Mouse (Mus musculus) lung, postnatal 0 days (tissue): Measurements from ENCODE around the gene Tmigd3. TPM values are rescaled to one million over a fixed set of nuclear protein-coding genes. Genes with fewer than 3 reads are reported as not detected.

Experiments used
- ATAC-seq: fragments of 200-750 bp; cut with Nextera tagmentation; 2 replicates; pipeline ENCODE4 v1.8.0; 2017; ENCODE audit warnings: moderate library complexity
- DNase-seq: peaks from one replicate; pipeline ENCODE4 v3.0.0-alpha.2; 2016; ENCODE audit warnings: low spot score
- H3K27ac ChIP-seq: fragments of 300-500 bp; sonication (generic); 2 replicates; pipeline ENCODE4 v1.5.1; 2014; ENCODE audit warnings: antibody characterized with exemption, mild to moderate bottlenecking, low read length, mixed read lengths
- H3K27me3 ChIP-seq: fragments of 300-500 bp; sonication (generic); replicated peaks from 2 replicates; pipeline ENCODE4 v1.6.1; 2014; ENCODE audit warnings: low read length, mixed read lengths; ENCODE audit not compliant: insufficient read depth
- H3K36me3 ChIP-seq: fragments of 300-500 bp; sonication (generic); 2 replicates; pipeline ENCODE4 v1.6.1; 2014; ENCODE audit warnings: low read length, mixed read lengths; ENCODE audit not compliant: insufficient read depth
- H3K4me1 ChIP-seq: fragments of 300-500 bp; sonication (generic); 2 replicates; pipeline ENCODE4 v1.6.1; 2014; ENCODE audit warnings: antibody characterized with exemption, low read depth, low read length, mixed read lengths; ENCODE audit not compliant: insufficient read depth
- H3K4me2 ChIP-seq: fragments of 300-500 bp; sonication (generic); replicated peaks from 2 replicates; pipeline ENCODE4 v1.6.1; 2014; ENCODE audit warnings: low read depth, mild to moderate bottlenecking, low read length, moderate library complexity, mixed read lengths
- H3K4me3 ChIP-seq: fragments of 300-500 bp; sonication (generic); 2 replicates; pipeline ENCODE4 v1.5.1; 2014; ENCODE audit warnings: low read depth, low read length
- H3K9ac ChIP-seq: fragments of 300-500 bp; sonication (generic); replicated peaks from 2 replicates; pipeline ENCODE4 v1.6.1; 2014; ENCODE audit warnings: low read depth, mild to moderate bottlenecking
- H3K9me3 ChIP-seq: fragments of 300-500 bp; sonication (generic); 2 replicates; pipeline ENCODE4 v1.6.1; 2016; ENCODE audit warnings: low read length, mixed read lengths
- CTCF ChIP-seq: IDR thresholded peaks from 2 replicates; pipeline ENCODE4 v1.5.1; 2016; ENCODE audit warnings: antibody characterized with exemption, mild to moderate bottlenecking
- EP300 ChIP-seq: IDR thresholded peaks from 2 replicates; pipeline ENCODE4 v1.6.1; 2016; ENCODE audit warnings: antibody characterized with exemption, mild to moderate bottlenecking, control low read depth
- WGBS: fragments of 180-500 bp; shearing (Covaris S2); extraction: QIAGEN DNeasy Blood & Tissue Kit; methylation state at CpG from one replicate; pipeline ENCODE4 v1.1.7; 2014; 5-methylcytosine and 5-hydroxymethylcytosine counted together
- polyA plus RNA-seq: library from polyadenylated mRNA; unstranded; fragments of >200 nt; fragmentation: Nextera tagmentation; extraction: Ambion mirVana; gene quantifications from 2 replicates; pipeline ENCODE4 v1.2.1, GENCODE M21; 2015

Gene Tmigd3
- polyA plus RNA-seq, 1 experiment from 2014 or later, result 1.5 TPM

- H3K36me3 ChIP-seq, result no peaks in the 10 kb centered on the region
- H3K4me3 ChIP-seq, result no peak overlapping the region
- H3K27ac ChIP-seq, result no peak overlapping the region
- no peaks in the 10 kb centered on the region for H3K4me1 ChIP-seq
- no peak overlapping the region for H3K9ac ChIP-seq
- no peaks in the 10 kb centered on the region for H3K27me3 ChIP-seq
- ATAC-seq (no peak), DNase-seq (no peak)
- no peaks in the 10 kb centered on the region for H3K9me3 ChIP-seq
- H3K4me2 ChIP-seq, result no peak overlapping the region
- 58% methylated on average over 8 of the region's 8 CpGs for WGBS
- TF ChIP-seq CTCF (no peak), EP300 (no peak)
Observed at GRCm38 (mm10) chr3:105853781-105854180, 16.9 kb upstream of the Tmigd3 start.

- Histone ChIP-seq H3K36me3 (no peaks in the 10 kb centered on the region), H3K4me2 (no peak overlapping the region), H3K9ac (no peak overlapping the region), H3K27ac (no peak overlapping the region), H3K27me3 (no peaks in the 10 kb centered on the region), H3K9me3 (no peaks in the 10 kb centered on the region), H3K4me3 (no peak overlapping the region), H3K4me1 (no peaks in the 10 kb centered on the region)
- no peak for ATAC-seq
- TF ChIP-seq EP300 (no peak), CTCF (no peak)
- no peak for DNase-seq
- whole genome bisulfite sequencing, result 76% methylated on average over 4 of the region's 4 CpGs
Observed at GRCm38 (mm10) chr3:105854786-105855185, 15.9 kb upstream of the Tmigd3 start.

DNA sequence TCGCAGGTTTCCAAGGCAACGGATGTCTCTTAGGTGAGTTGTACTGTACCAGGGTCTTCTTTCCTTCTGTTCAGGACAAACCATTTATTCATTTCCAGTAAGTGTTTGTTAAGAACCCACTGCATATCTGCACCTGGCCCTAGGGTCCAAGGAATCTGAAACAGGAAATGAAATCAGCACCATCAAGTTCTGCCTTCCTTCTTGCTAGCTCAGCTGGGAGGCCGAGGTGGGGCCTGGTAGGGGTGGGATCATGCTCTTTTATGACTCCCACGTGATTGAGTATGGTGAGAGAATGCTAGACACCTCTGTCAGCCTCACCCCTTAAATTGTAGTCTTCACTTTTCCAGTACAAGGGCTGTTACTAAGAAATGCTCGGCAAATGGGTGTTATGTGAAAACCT is 13.2 kb upstream of the Tmigd3 start:
- H3K27me3 ChIP-seq, result no peaks in the 10 kb centered on the region
- H3K27ac ChIP-seq, result no peak overlapping the region
- H3K4me1 ChIP-seq, result no peaks in the 10 kb centered on the region
- no peaks in the 10 kb centered on the region for H3K36me3 ChIP-seq
- TF ChIP-seq EP300 (no peak), CTCF (no peak)
- 61% methylated on average over 5 of the region's 5 CpGs for WGBS
- H3K4me2 ChIP-seq, result no peak overlapping the region
- H3K9ac ChIP-seq, result no peak overlapping the region
- DNase-seq, result no peak
- no peak overlapping the region for H3K4me3 ChIP-seq
- no peak for ATAC-seq
- no peaks in the 10 kb centered on the region for H3K9me3 ChIP-seq

GRCm38 (mm10) chr3:105861747-105862366 is 8.8 kb upstream of the Tmigd3 start:
- 28% methylated on average over 7 of the region's 7 CpGs for WGBS
- DNase-seq (peak; percentile 19), ATAC-seq (no peak)
- no peak for TF ChIP-seq EP300
- H3K27me3 ChIP-seq, result no peaks in the 10 kb centered on the region
- no peak overlapping the region for H3K4me2 ChIP-seq
- no peaks in the 10 kb centered on the region for H3K36me3 ChIP-seq
- H3K4me3 ChIP-seq, result no peak overlapping the region
- no peaks in the 10 kb centered on the region for H3K9me3 ChIP-seq
- no peak overlapping the region for H3K9ac ChIP-seq
- H3K27ac ChIP-seq, result no peak overlapping the region
- H3K4me1 ChIP-seq, result no peaks in the 10 kb centered on the region

DNA sequence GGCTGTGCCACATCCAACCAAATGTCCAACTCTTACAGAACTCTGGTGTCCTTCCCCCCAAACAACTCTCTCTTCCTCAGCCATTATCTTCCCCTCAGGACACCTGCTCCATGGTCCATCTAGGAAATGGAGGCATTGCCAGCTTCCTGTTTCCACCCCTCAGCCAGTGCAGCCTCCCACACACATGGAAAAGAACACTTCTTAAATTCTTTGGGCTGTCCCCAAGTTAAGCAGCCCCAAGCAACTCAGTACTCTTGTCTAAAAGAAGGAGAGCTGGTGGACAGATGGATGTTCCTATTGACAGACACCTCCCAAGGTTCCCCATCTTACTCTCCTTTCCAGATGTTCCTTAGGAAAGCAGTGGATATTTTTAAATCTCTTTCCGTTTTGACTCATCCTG is 6.6 kb upstream of the Tmigd3 start:
- H3K9ac ChIP-seq, result no peak overlapping the region
- ATAC-seq, result no peak

GRCm38 (mm10) chr3:105865122-105865521 is 5.6 kb upstream of the Tmigd3 start:
- 51% methylated on average over 9 of the region's 9 CpGs for WGBS
- TF ChIP-seq CTCF, result no peak
- no peak overlapping the region for H3K4me3 ChIP-seq

More for the DNA sequence above, 6.6 kb upstream of the Tmigd3 start:
- no peak for DNase-seq
- WGBS, result 44% methylated on average over 1 of the region's 1 CpGs
- TF ChIP-seq CTCF, result no peak
- TF ChIP-seq EP300, result no peak
- Histone ChIP-seq H3K27ac (no peak overlapping the region), H3K4me3 (no peak overlapping the region), H3K9me3 (no peaks in the 10 kb centered on the region), H3K36me3 (no peaks in the 10 kb centered on the region), H3K27me3 (no peaks in the 10 kb centered on the region), H3K4me1 (no peaks in the 10 kb centered on the region), H3K4me2 (no peak overlapping the region)

DNA sequence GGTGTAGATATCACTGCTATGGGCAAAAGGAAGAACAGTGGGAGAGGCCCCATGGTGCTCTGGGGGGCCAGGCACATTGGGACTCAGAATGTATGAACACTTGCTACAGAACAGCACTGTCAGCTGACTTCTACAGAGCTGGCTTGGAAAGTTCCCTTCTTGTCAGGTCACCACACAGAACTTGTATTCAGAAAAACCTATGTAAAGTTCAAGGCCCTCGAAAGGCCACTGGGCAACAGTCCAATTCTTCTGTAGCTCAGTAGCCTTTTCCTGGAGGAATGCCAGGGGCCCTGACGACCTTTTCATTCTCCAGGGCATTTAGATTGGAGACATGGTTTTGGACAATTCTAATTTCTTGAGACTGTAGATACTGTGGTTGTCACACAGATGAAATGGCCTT is 2.6 kb upstream of the Tmigd3 start:
- Histone ChIP-seq H3K4me1 (peaks cover 7% of the 10 kb centered on the region; the same call in 1 of the 2 replicates), H3K27me3 (no peaks in the 10 kb centered on the region), H3K36me3 (no peaks in the 10 kb centered on the region), H3K9ac (no peak overlapping the region), H3K27ac (no peak overlapping the region), H3K9me3 (no peaks in the 10 kb centered on the region), H3K4me3 (no peak overlapping the region), H3K4me2 (no peak overlapping the region)
- DNase-seq, result no peak
- no peak for TF ChIP-seq CTCF
- 8% methylated on average over 2 of the region's 2 CpGs for WGBS
- ATAC-seq, result no peak

More at GRCm38 (mm10) chr3:105865122-105865521, 5.6 kb upstream of the Tmigd3 start:
- Histone ChIP-seq H3K9me3 (no peaks in the 10 kb centered on the region), H3K4me1 (no peaks in the 10 kb centered on the region), H3K27me3 (no peaks in the 10 kb centered on the region), H3K4me2 (no peak overlapping the region), H3K9ac (no peak overlapping the region), H3K27ac (no peak overlapping the region), H3K36me3 (no peaks in the 10 kb centered on the region)
- DNase-seq (no peak), ATAC-seq (no peak)
